Mouse (Mus musculus) cerebellum, adult 2 months (tissue): ENCODE results near the gene Rpl18. TPM values are rescaled to one million over a fixed set of nuclear protein-coding genes. Genes with fewer than 3 reads are reported as not detected.

Experiments used
- DNase-seq, 2 experiments: peaks; one replicate each; pipeline ENCODE4 v3.0.0; 2021
- H3K27ac ChIP-seq: fragments of 200-500 bp; 2 replicates; pipeline ENCODE4 v1.5.1; 2012; ENCODE audit warnings: low read length, control low read depth, inconsistent platforms; ENCODE audit not compliant: insufficient read depth
- H3K27me3 ChIP-seq: fragments of 200-500 bp; 2 replicates; pipeline ENCODE4 v1.6.1; 2012; ENCODE audit warnings: inconsistent platforms, mild to moderate bottlenecking, low read length, moderate library complexity; ENCODE audit not compliant: control insufficient read depth, insufficient read depth
- H3K4me1 ChIP-seq: fragments of 200-500 bp; 2 replicates; pipeline ENCODE4 v1.6.1; 2011; ENCODE audit warnings: low read length; ENCODE audit not compliant: control insufficient read depth, insufficient read depth
- H3K4me3 ChIP-seq: fragments of 200-500 bp; replicated peaks from 2 replicates; pipeline ENCODE3; 2011; ENCODE audit warnings: mild to moderate bottlenecking, low read depth, low read length, control low read depth; ENCODE audit not compliant: insufficient read depth
- CTCF ChIP-seq: fragments of 200-500 bp; IDR thresholded peaks from 2 replicates; pipeline ENCODE4 v1.5.1; 2011; ENCODE audit warnings: low read depth, mild to moderate bottlenecking, control low read depth, low read length, moderate library complexity, borderline replicate concordance; ENCODE audit not compliant: insufficient read depth
- POLR2A ChIP-seq: fragments of 200-500 bp; IDR thresholded peaks from 2 replicates; pipeline ENCODE4 v1.6.1; 2011; ENCODE audit warnings: low read length, control low read depth, borderline replicate concordance; ENCODE audit not compliant: insufficient read depth
- WGBS: fragments of 180-500 bp; shearing (Covaris S2); methylation state at CpG from one replicate; pipeline ENCODE4 v1.1.7; 2018; 5-methylcytosine and 5-hydroxymethylcytosine counted together
- polyA plus RNA-seq: library from polyadenylated mRNA; depleted of rRNA; stranded (reverse); fragments of >200 nt; gene quantifications from 2 replicates; pipeline ENCODE4 v1.2.3, GENCODE M21; 2012

Gene Rpl18
- polyA plus RNA-seq, 1 experiment, result 359 TPM

- Histone ChIP-seq H3K4me3 (no peak overlapping the region), H3K4me1 (peaks cover 14% of the 10 kb centered on the region), H3K27ac (no peak overlapping the region), H3K27me3 (no peaks in the 10 kb centered on the region)
- peak; percentile 49 to 59 for DNase-seq
- 28% methylated on average over 13 of the region's 13 CpGs for WGBS
- TF ChIP-seq CTCF, result 0 out of 2 replicates have a peak, but pooled peaks have one; percentile 5
- TF ChIP-seq POLR2A, result no peak
Observed at GRCm38 (mm10) chr7:45722348-45722713, 7.1 kb downstream of the Rpl18 start.

GRCm38 (mm10) chr7:45723301-45723700 lies 8.0 kb downstream of the Rpl18 start:
- Histone ChIP-seq H3K4me1 (peaks cover 14% of the 10 kb centered on the region), H3K4me3 (no peak overlapping the region), H3K27me3 (no peaks in the 10 kb centered on the region), H3K27ac (no peak overlapping the region)
- no peak for TF ChIP-seq CTCF
- no peak for TF ChIP-seq POLR2A
- DNase-seq, result no peak
- WGBS, result 84% methylated on average over 4 of the region's 4 CpGs

DNA sequence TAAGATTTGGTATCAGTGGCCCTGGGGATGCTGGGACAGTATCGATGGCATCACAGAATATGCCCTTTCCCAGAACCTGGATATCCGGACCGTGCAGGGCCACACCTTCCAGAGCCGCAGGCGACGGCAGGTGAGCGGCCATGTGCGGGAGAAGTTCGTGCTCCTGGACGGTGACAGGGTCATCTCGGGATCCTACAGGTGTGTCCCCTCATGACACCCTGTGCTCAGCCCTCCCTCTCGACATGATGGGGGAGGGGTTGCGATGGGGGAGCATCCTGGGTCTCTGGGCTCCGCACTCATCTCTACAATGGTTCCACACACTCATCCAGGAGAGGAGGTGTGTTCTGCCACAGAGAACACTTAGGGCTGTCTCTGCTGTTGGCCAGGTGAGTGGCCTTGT lies 8.5 kb downstream of the Rpl18 start:
- no peaks in the 10 kb centered on the region for H3K27me3 ChIP-seq
- no peak overlapping the region for H3K27ac ChIP-seq
- 94% methylated on average over 14 of the region's 14 CpGs for WGBS
- H3K4me3 ChIP-seq, result no peak overlapping the region
- no peak for DNase-seq
- peaks cover 14% of the 10 kb centered on the region for H3K4me1 ChIP-seq
- TF ChIP-seq POLR2A, result no peak
- no peak for TF ChIP-seq CTCF

DNA sequence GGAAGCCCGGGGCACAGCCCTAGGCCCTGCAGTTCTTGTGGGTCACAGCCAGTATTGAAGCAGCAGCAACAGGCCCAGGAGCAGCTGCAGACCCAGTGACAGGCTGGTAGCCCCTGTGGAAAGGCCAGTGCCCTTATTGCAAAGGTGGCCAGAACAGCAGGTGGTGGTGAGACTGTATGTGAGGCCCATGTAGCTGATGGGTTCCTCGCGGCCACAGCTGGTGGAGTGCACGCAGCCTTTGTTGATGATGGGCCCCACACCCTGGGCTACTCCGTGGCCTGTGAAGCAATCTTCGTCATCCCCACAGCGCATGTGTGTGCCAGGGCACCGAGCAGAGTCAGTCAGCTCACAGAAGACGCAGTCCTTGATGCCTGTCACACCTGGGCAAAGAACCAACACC lies 9.9 kb downstream of the Rpl18 start:
- 57% methylated on average over 9 of the region's 9 CpGs for WGBS
- TF ChIP-seq POLR2A (no peak), CTCF (no peak)
- Histone ChIP-seq H3K27ac (no peak overlapping the region), H3K4me1 (0 out of 2 replicates have a peak, but pooled peaks cover 8% of the 10 kb centered on the region), H3K4me3 (no peak overlapping the region), H3K27me3 (no peaks in the 10 kb centered on the region)
- no peak for DNase-seq

- H3K27me3 ChIP-seq, result no peaks in the 10 kb centered on the region
- no peak for DNase-seq
- TF ChIP-seq CTCF, result no peak
- TF ChIP-seq POLR2A, result no peak
- no peak within 1 kb of the TSS for H3K27ac ChIP-seq
- 83% methylated on average over 11 of the region's 11 CpGs for whole genome bisulfite sequencing
- no peak within 1 kb of the TSS for H3K4me3 ChIP-seq
- 0 out of 2 replicates have a peak, but pooled peaks cover 8% of the 10 kb centered on the region for H3K4me1 ChIP-seq
Observed at GRCm38 (mm10) chr7:45725713-45726112, 10.5 kb downstream of the Rpl18 start, which contains the start of gene Spaca4. Gene Spaca4 (minus strand): TSS chr7:45725813.

- Histone ChIP-seq H3K27ac (no peak overlapping the region), H3K4me3 (no peak overlapping the region), H3K27me3 (no peaks in the 10 kb centered on the region), H3K4me1 (0 out of 2 replicates have a peak, but pooled peaks cover 6% of the 10 kb centered on the region)
- 91% methylated on average over 10 of the region's 10 CpGs for WGBS
- no peak for DNase-seq
- no peak for TF ChIP-seq POLR2A
- no peak for TF ChIP-seq CTCF
Observed at GRCm38 (mm10) chr7:45726419-45726818, 11.2 kb downstream of the Rpl18 start.

DNA sequence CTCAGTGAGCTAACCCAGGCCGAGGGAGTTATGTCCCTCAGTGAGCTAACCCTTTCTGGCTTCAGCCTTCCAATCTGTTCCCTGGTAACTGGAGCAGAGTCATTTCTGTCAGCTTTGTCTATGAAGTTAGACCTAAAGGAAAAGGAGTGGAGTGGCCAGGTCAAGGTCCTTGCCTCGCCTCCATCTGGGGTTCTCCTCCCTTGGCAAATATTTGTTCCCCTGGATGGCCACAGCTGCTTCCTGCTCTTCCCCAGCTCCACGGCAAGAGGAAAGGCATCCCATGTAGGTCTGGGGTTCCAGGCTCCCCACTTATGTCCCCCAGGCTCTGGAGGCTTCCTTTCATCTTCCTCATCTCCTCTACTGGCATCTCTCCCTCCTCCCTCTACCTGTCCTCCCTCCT lies 12.4 kb downstream of the Rpl18 start:
- no peaks in the 10 kb centered on the region for H3K4me1 ChIP-seq
- H3K27me3 ChIP-seq, result no peaks in the 10 kb centered on the region
- no peak overlapping the region for H3K4me3 ChIP-seq
- DNase-seq, result no peak
- no peak overlapping the region for H3K27ac ChIP-seq
- 80% methylated on average over 3 of the region's 3 CpGs for WGBS
- TF ChIP-seq POLR2A (no peak), CTCF (no peak)

DNA sequence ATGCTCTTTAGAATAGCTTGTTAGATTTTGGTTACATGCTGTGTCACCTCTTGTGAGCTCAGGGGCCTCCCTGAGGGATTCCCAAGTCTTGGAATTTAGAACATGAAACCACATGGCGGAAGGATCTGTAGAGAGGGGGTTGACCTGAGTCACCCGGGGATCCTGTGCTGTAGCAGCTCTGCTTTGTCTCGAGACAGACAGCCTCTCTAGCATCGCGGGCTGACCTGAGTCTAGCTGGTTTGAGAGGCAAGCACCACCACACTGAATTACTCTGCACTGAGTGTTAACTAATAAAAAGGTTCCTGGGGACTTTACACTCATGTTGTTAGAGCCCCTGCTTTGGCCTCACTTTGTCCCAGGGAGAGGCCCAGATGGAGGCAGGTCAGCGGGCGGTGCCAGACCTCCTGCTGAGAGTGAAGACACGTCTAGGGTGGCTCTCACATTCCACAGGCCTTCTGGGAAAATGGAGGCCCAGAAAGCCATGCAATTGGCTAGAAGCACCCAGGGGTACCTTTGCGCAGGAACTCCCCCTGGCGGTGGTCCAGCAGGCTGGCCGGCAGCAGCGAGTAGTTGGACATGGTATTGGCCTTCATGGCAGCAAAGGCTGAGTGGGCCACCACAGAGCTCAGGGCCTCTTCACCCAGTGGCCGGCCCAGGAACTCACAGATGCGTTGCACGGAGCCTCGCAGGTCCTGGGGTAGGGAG lies 15.6 kb downstream of the Rpl18 start:
- Histone ChIP-seq H3K4me3 (no peak overlapping the region), H3K4me1 (no peaks in the 10 kb centered on the region), H3K27me3 (no peaks in the 10 kb centered on the region), H3K27ac (no peak overlapping the region)
- DNase-seq, result peak in 1 of 2 experiments; percentile 16
- TF ChIP-seq POLR2A (no peak), CTCF (0 out of 2 replicates have a peak, but pooled peaks have one; percentile 6)
- 26% methylated on average over 16 of the region's 16 CpGs for WGBS
